Mouse (Mus musculus): ENCODE results near the gene Spata13. TPM values are rescaled to one million over a fixed set of nuclear protein-coding genes. Genes with fewer than 3 reads are reported as not detected.

Spata13 gene
- polyA plus RNA-seq, 1 experiment from 2014 or later: 16.8 TPM

DNA sequence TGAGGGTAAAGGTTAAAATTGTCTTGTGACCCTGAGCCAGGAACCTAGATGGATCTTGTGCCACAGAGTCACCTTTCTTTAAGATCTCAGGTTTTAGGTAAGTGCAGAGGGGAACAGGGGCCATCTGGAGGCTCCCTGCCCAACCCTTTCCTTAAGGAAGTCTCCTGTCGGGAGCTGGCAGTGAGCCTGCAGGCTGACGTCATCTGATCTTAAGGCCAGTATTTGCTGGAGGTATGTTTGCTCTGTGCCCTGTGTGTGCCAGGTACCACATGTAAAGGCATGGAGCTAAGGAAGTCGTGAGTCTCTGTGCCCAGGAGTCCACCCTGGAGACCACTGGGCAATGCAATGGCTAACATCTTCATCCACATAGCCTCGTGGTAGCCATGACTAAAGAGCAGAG, 27.6 kb upstream of the Spata13 start:
- 53% methylated on average over 4 of the region's 4 CpGs for WGBS (ENCODE audit: insufficient replicate concordance)
- no peak overlapping the region for H3K4me2 ChIP-seq
- H3K9ac ChIP-seq (ENCODE audit: low read depth, low read length): no peak overlapping the region
- no peak overlapping the region for H3K4me3 ChIP-seq (ENCODE audit: low read depth, low read length)
- no peaks in the 10 kb centered on the region for H3K36me3 ChIP-seq (ENCODE audit: control insufficient read depth, insufficient read depth, low read length)
- no peak for ATAC-seq (replicated peaks; ENCODE audit: insufficient number of reproducible peaks, low FRiP score, low TSS enrichment)
- no peaks in the 10 kb centered on the region for H3K9me3 ChIP-seq (replicated peaks; ENCODE audit: control insufficient read depth, low read length)
- H3K27ac ChIP-seq (ENCODE audit: low read depth, low read length): no peak overlapping the region
- H3K27me3 ChIP-seq (ENCODE audit: control insufficient read depth, insufficient read depth, low read length): no peaks in the 10 kb centered on the region
- no peaks in the 10 kb centered on the region for H3K4me1 ChIP-seq (ENCODE audit: control insufficient read depth, insufficient read depth, low read length)

GRCm38 (mm10) chr14:60607743-60608142, 26.1 kb upstream of the Spata13 start:
- WGBS (ENCODE audit: insufficient replicate concordance): 83% methylated on average over 4 of the region's 4 CpGs
- ATAC-seq (replicated peaks; ENCODE audit: insufficient number of reproducible peaks, low FRiP score, low TSS enrichment): no peak
- H3K4me3 ChIP-seq (ENCODE audit: low read depth, low read length): no peak overlapping the region

GRCm38 (mm10) chr14:60609160-60609559, 24.6 kb upstream of the Spata13 start:
- 68% methylated on average over 1 of the region's 1 CpGs for WGBS (ENCODE audit: insufficient replicate concordance)
- no peak for ATAC-seq (replicated peaks; ENCODE audit: insufficient number of reproducible peaks, low FRiP score, low TSS enrichment)
- no peak overlapping the region for H3K4me3 ChIP-seq (ENCODE audit: low read depth, low read length)
- H3K36me3 ChIP-seq (ENCODE audit: control insufficient read depth, insufficient read depth, low read length): no peaks in the 10 kb centered on the region
- H3K4me2 ChIP-seq: no peak overlapping the region
- no peaks in the 10 kb centered on the region for H3K9me3 ChIP-seq (replicated peaks; ENCODE audit: control insufficient read depth, low read length)
- no peak overlapping the region for H3K27ac ChIP-seq (ENCODE audit: low read depth, low read length)
- no peaks in the 10 kb centered on the region for H3K4me1 ChIP-seq (ENCODE audit: control insufficient read depth, insufficient read depth, low read length)
- no peaks in the 10 kb centered on the region for H3K27me3 ChIP-seq (ENCODE audit: control insufficient read depth, insufficient read depth, low read length)
- H3K9ac ChIP-seq (ENCODE audit: low read depth, low read length): no peak overlapping the region

More at GRCm38 (mm10) chr14:60607743-60608142, 26.1 kb upstream of the Spata13 start:
- H3K9me3 ChIP-seq (replicated peaks; ENCODE audit: control insufficient read depth, low read length): no peaks in the 10 kb centered on the region
- no peaks in the 10 kb centered on the region for H3K4me1 ChIP-seq (ENCODE audit: control insufficient read depth, insufficient read depth, low read length)
- H3K4me2 ChIP-seq: no peak overlapping the region
- no peak overlapping the region for H3K9ac ChIP-seq (ENCODE audit: low read depth, low read length)
- no peaks in the 10 kb centered on the region for H3K36me3 ChIP-seq (ENCODE audit: control insufficient read depth, insufficient read depth, low read length)
- H3K27me3 ChIP-seq (ENCODE audit: control insufficient read depth, insufficient read depth, low read length): no peaks in the 10 kb centered on the region
- no peak overlapping the region for H3K27ac ChIP-seq (ENCODE audit: low read depth, low read length)

DNA sequence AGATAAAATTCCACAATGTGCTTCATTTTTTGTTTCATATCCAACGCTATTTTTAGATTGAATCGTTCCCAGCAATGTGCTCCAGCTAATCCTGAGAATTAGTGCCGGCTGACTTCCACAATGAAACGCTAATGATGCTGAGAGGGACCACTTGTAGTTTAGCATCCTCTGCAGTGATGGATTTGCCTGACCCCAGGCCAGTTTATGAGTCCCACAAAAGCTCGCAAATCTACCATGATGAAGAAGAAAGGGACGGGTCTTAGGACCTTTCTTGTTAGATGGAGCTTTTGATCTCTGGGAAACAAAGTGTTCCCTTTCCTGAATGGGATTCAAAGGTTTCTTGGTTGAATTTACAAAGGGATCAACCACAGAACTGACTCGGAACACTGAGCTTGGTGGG, 21.1 kb upstream of the Spata13 start:
- Histone ChIP-seq H3K36me3 (ENCODE audit: control insufficient read depth, insufficient read depth, low read length) (no peaks in the 10 kb centered on the region), H3K27me3 (ENCODE audit: control insufficient read depth, insufficient read depth, low read length) (no peaks in the 10 kb centered on the region), H3K4me3 (ENCODE audit: low read depth, low read length) (no peak overlapping the region), H3K9ac (ENCODE audit: low read depth, low read length) (no peak overlapping the region), H3K9me3 (replicated peaks; ENCODE audit: control insufficient read depth, low read length) (no peaks in the 10 kb centered on the region), H3K4me1 (ENCODE audit: control insufficient read depth, insufficient read depth, low read length) (no peaks in the 10 kb centered on the region), H3K4me2 (no peak overlapping the region), H3K27ac (ENCODE audit: low read depth, low read length) (no peak overlapping the region)
- no peak for ATAC-seq (replicated peaks; ENCODE audit: insufficient number of reproducible peaks, low FRiP score, low TSS enrichment)
- WGBS (ENCODE audit: insufficient replicate concordance): 70% methylated on average over 7 of the region's 7 CpGs

DNA sequence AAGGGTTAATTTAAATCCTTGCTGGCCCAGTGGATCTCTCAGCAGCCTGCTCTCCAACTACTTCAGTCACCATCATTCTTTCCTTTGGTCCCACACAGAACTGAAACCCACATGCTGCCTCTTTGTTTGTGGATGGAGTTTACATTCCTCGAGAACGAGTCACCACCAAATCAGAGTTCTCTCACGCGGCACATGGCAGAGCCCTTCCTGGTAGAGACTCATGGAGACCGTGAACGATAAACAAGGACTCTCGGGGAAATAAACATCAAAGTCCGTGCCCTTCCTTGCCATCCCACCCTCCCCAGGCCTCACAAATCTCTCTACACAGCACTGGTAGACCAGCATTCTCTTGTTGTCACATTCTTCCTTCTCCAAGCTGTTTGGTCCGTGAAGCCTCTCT, 12.7 kb upstream of the Spata13 start:
- Histone ChIP-seq H3K27me3 (ENCODE audit: control insufficient read depth, insufficient read depth, low read length) (no peaks in the 10 kb centered on the region), H3K9ac (ENCODE audit: low read depth, low read length) (no peak overlapping the region), H3K4me2 (no peak overlapping the region), H3K27ac (ENCODE audit: low read depth, low read length) (no peak overlapping the region), H3K36me3 (ENCODE audit: control insufficient read depth, insufficient read depth, low read length) (no peaks in the 10 kb centered on the region), H3K4me3 (ENCODE audit: low read depth, low read length) (no peak overlapping the region), H3K4me1 (ENCODE audit: control insufficient read depth, insufficient read depth, low read length) (no peaks in the 10 kb centered on the region), H3K9me3 (replicated peaks; ENCODE audit: control insufficient read depth, low read length) (no peaks in the 10 kb centered on the region)
- no peak for ATAC-seq (replicated peaks; ENCODE audit: insufficient number of reproducible peaks, low FRiP score, low TSS enrichment)
- 38% methylated on average over 9 of the region's 9 CpGs for WGBS (ENCODE audit: insufficient replicate concordance)

- Histone ChIP-seq H3K36me3 (ENCODE audit: control insufficient read depth, insufficient read depth, low read length) (no peaks in the 10 kb centered on the region), H3K4me3 (ENCODE audit: low read depth, low read length) (no peak overlapping the region), H3K9ac (ENCODE audit: low read depth, low read length) (no peak overlapping the region), H3K4me2 (no peak overlapping the region), H3K9me3 (replicated peaks; ENCODE audit: control insufficient read depth, low read length) (no peaks in the 10 kb centered on the region), H3K27ac (ENCODE audit: low read depth, low read length) (no peak overlapping the region), H3K27me3 (ENCODE audit: control insufficient read depth, insufficient read depth, low read length) (no peaks in the 10 kb centered on the region), H3K4me1 (ENCODE audit: control insufficient read depth, insufficient read depth, low read length) (no peaks in the 10 kb centered on the region)
- no peak for ATAC-seq (replicated peaks; ENCODE audit: insufficient number of reproducible peaks, low FRiP score, low TSS enrichment)
- WGBS (ENCODE audit: insufficient replicate concordance): 60% methylated on average over 6 of the region's 6 CpGs
Observed at GRCm38 (mm10) chr14:60625486-60625885, 8.3 kb upstream of the Spata13 start.

GRCm38 (mm10) chr14:60629887-60630460, 3.8 kb upstream of the Spata13 start:
- 76% methylated on average over 9 of the region's 9 CpGs for WGBS (ENCODE audit: insufficient replicate concordance)
- H3K36me3 ChIP-seq (ENCODE audit: control insufficient read depth, insufficient read depth, low read length): no peaks in the 10 kb centered on the region
- no peak for ATAC-seq (replicated peaks; ENCODE audit: insufficient number of reproducible peaks, low FRiP score, low TSS enrichment)

GRCm38 (mm10) chr14:60630981-60631380, 2.8 kb upstream of the Spata13 start:
- Histone ChIP-seq H3K9me3 (replicated peaks; ENCODE audit: control insufficient read depth, low read length) (no peaks in the 10 kb centered on the region), H3K27me3 (ENCODE audit: control insufficient read depth, insufficient read depth, low read length) (peaks cover 5% of the 10 kb centered on the region), H3K4me1 (ENCODE audit: control insufficient read depth, insufficient read depth, low read length) (peaks cover 8% of the 10 kb centered on the region; the same call in 1 of the 2 replicates), H3K36me3 (ENCODE audit: control insufficient read depth, insufficient read depth, low read length) (no peaks in the 10 kb centered on the region), H3K9ac (ENCODE audit: low read depth, low read length) (no peak overlapping the region), H3K4me2 (no peak overlapping the region), H3K27ac (ENCODE audit: low read depth, low read length) (no peak overlapping the region), H3K4me3 (ENCODE audit: low read depth, low read length) (no peak overlapping the region)
- 68% methylated on average over 4 of the region's 4 CpGs for WGBS (ENCODE audit: insufficient replicate concordance)
- ATAC-seq (replicated peaks; ENCODE audit: insufficient number of reproducible peaks, low FRiP score, low TSS enrichment): no peak

More at GRCm38 (mm10) chr14:60629887-60630460, 3.8 kb upstream of the Spata13 start:
- Histone ChIP-seq H3K27me3 (ENCODE audit: control insufficient read depth, insufficient read depth, low read length) (peaks cover 4% of the 10 kb centered on the region; the same call in 1 of the 2 replicates), H3K4me3 (ENCODE audit: low read depth, low read length) (no peak overlapping the region), H3K9me3 (replicated peaks; ENCODE audit: control insufficient read depth, low read length) (no peaks in the 10 kb centered on the region), H3K4me2 (no peak overlapping the region), H3K27ac (ENCODE audit: low read depth, low read length) (no peak overlapping the region), H3K4me1 (ENCODE audit: control insufficient read depth, insufficient read depth, low read length) (peaks cover 3% of the 10 kb centered on the region; the same call in 1 of the 2 replicates), H3K9ac (ENCODE audit: low read depth, low read length) (no peak overlapping the region)
